Mouse (Mus musculus) spleen, postnatal 10 days (tissue): ENCODE data around the gene Nbdy.

Experiments used
- DNase-seq, 2 experiments: peaks; one replicate each; pipeline ENCODE4 v3.0.0; 2021 to 2022; ENCODE audit warnings: low spot score in 2 of 2

Gene Nbdy

DNA sequence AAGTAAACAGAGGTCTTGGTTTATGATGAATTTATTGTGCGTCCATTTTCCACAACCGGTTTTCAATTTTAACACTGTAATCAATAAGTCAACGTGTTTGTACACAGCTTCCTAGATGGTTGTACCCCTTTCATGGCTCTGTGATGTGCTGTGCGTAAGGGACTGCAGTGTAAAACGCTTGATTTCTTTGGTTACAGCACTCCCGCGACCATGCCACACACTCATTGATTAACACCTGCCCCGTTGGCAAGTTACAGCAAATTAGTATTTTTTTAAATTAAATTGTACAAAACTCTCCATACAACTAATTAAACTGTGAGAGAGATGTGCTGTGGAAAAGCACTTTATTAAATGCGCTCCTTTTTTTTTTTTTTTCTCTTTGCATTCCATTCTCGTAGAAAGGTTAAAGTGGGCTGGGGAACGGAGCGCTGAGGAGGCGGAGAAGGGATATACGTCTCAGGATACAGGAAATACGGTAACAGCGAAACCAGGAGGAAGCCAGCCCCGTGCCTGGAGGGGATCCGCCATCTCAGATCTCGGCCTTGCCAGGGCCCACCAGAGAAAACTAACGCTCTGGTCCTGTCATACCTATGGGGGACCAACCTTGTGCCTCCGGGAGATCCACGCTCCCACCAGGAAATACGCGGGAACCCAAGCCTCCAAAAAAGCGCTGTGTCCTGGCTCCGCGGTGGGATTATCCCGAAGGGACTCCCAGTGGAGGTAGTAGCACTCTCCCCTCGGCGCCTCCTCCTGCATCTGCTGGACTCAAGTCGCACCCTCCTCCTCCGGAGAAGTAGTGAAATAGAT, at the start of gene Nbdy:
Nbdy (plus strand) TSS at position 481 of the 807 bp plus-strand sequence.
- DNase-seq = peak; percentile 5 to 17

DNA sequence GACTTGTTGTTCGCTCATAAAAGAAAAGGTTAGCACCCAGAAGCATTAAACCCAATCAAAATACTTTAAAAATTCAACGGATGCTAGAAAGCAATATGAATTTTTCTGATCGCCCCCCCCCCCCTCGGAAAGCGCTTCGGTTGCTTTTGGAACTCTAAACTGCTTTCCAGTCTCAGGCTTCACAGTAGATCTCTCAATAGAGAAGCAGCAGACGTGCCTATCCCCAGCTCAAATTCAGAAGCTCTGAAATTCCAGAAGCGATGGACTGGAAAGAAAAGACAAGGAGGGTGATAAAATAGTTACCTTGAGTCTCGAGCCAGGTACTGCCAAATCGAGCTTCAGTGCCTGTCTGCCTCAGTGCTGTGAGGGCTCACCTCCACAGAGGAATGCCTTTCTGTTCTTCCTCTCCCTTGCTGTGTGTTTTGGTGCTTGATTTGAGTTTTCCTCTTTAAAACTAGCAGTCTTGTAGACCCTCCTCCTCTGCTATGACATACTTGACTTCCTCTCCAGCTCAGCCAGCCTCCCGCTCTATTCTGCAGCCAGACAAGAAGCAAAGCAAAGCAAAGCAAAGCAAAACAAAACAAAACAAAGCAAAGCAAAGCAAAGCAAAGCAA, 27.5 kb upstream of the Nbdy start, which contains the start of gene Kctd12b:
Kctd12b (minus strand) TSS at position 610 of the 614 bp plus-strand sequence.
- peak in 1 of 2 experiments; percentile 10 for DNase-seq

DNA sequence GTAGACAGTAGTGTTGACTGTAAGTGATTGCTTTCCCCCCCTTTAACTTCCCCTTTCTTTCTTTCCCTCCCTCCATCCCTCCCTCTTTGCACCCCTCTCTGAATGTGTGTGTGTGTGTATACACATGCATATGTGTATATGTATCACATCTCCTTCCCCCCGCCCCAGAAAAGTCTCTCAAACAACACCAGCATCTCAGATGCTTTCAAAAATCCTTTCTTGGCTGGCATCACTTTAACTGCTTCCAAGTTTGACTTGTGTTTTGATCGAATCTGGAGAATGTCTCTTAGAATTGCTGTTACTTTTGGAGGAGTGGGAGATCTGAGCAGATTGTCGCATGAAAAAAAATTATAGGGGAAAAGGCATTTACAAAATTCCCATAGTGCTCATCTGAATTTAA, 22.9 kb upstream of the Nbdy start:
- DNase-seq = no peak

DNA sequence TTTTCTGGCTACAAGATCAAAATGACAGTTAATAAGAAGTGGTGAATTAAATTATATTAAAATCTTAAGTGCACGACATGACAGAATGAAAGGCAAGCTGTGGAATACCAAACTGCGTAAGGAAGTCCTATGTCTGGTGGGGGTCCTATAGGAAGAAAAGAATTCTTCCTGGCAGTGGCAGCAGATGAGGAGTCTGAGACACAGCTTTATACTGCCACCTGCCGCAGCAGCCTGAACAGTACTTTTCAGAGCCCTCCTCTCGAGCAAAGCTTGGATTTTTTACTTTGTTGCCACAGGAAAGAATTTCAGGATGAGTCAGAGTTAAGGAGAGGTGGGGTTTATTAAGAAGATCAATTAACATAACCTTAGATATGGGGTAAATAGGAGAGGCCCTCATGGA, 15.7 kb upstream of the Nbdy start:
- DNase-seq = no peak

DNA sequence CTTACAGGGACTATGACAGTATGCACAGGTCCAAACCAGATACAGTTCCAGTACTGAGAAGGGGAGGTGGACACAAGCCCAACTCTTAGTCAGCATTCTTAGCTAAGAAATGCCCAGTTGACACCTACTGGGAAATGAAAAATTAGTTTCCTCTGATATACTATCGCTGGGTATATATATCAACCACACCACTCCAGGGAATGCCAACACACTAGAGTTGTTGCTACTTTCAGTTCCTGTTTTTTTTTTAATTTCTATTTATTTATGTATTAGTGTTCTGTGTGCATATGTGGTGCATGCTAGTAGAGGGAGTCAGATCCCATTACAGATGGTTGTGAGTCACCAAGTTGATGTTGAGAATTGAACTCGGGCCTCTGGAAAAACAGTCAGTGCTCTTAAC, 6.7 kb upstream of the Nbdy start:
- DNase-seq = no peak

DNA sequence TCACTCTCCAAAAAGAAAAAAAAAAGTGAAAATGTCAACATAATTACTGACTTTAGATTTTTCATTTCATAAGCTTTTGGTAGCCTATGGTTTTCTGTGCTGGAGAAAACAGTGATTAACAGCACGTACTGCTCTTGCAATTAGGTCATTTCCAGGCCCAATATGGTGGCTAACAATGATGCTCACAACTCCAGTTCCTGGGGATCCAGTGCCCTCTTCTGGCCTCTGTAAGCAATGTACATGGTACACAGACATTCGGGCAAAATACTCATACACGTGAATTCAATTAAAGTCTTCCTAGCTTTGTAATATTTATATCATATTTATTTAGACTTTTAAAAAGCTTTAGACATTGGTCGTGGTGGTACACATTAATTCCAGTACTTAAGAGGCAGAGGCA, 3.8 kb upstream of the Nbdy start:
- DNase-seq = peak in 1 of 2 experiments; percentile 18

DNA sequence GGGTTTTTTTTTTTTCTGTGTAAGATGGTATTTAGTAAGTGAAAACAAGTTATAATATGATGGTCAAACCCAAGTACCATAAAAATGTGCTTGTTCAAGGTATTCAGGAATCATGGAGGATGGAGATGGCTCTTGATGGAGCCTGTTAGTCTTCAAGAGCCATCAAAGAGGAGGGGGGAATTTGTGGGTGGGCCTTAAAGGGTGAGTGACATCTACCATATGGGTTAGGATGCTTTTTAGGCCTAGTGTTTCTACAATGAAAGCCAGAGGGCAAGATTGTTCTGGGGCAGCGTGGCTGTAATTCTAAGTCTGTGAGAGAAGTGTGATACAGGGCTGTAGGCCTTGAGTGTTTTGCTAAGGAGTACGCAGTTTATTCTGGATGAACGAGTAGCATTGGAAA, 1.0 kb downstream of the Nbdy start:
- no peak for DNase-seq

DNA sequence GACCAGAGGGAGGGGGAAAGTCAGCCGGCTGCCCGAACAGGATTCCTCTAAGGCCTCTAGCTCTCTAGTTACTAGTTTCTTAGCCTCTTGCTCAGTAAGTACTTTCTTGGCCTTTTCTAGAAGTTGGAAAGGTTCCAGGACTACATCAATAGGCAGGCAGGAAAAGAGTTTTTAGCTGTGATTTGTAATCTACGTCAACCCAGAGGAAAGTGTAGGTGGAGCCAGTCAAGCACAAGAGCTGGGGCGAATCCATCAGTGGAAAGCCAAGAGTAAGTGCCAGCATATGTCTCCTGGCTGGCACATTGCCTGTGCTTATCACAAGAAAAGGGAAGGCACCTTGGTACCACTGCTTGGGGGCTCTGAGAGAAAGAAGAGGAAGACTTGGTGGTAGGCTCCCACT, 12.3 kb downstream of the Nbdy start:
- DNase-seq = no peak

DNA sequence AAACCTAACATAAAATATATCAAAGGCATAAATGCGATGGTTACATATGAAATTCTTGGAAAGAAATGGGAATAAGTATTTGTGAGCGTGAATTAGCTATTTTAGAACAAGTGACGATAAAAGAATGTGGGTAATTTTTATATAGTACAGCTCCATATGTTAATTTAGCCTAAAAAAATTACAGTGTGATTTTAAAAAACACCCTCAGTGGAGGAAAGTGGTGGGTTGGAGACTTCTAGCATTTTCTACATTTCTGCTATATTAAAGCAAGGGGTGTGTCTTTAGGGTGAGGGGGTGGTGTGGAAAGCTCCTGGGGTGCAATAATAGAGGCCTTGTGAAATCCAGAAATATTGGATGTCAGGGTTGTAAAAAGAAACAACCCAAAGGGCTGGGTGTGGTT, 19.1 kb downstream of the Nbdy start:
- DNase-seq = no peak

DNA sequence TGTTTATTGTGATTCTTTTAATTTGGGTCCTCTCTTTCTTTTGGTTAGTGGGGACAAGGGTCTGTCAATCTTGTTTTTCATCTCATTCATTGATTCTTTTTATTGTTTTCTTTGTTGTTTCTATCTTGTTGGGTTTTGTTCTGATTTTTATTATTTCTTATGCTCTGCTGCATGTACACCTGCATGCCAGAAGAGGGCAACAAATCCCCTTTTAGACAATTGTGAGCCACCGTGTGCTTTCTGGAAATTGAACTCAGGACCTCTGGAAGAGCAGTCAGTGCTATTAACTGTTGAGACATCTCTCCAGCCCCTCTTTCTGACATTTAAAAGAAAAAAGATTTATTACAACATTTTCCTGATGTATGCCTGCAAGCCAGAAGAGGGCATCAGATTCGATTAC, 25.8 kb downstream of the Nbdy start:
- no peak for DNase-seq
